Mouse (Mus musculus) kidney, embryonic 14.5 days (tissue): Measurements from ENCODE around the gene Zfp386. TPM values are rescaled to one million over a fixed set of nuclear protein-coding genes. Genes with fewer than 3 reads are reported as not detected.
"Not testable (repeated sequence)": the region's sequence is repeated elsewhere in the genome, so short reads cannot be mapped to it uniquely, and the experiment has no call there.

Experiments
- ATAC-seq: fragments of 200-750 bp; cut with Nextera tagmentation; 2 replicates; pipeline ENCODE4 v1.8.0; 2017; ENCODE audit warnings: moderate number of reproducible peaks, mild to moderate bottlenecking, moderate TSS enrichment, moderate library complexity; ENCODE audit not compliant: low FRiP score, low TSS enrichment
- H3K27ac ChIP-seq: fragments of 300-500 bp; sonication (generic); 2 replicates; pipeline ENCODE4 v1.5.1; 2014; ENCODE audit warnings: low read depth, mild to moderate bottlenecking, low read length, moderate library complexity, mixed read lengths
- H3K27me3 ChIP-seq: fragments of 300-500 bp; sonication (generic); 2 replicates; pipeline ENCODE4 v1.6.1; 2014; ENCODE audit warnings: mild to moderate bottlenecking, low read length; ENCODE audit not compliant: control insufficient read depth, insufficient read depth
- H3K36me3 ChIP-seq: fragments of 300-500 bp; sonication (generic); 2 replicates; pipeline ENCODE4 v1.6.1; 2014; ENCODE audit warnings: low read length, mixed read lengths; ENCODE audit not compliant: control insufficient read depth, insufficient read depth
- H3K4me1 ChIP-seq: fragments of 300-500 bp; sonication (generic); 2 replicates; pipeline ENCODE4 v1.6.1; 2014; ENCODE audit warnings: low read length, mixed read lengths; ENCODE audit not compliant: control insufficient read depth, insufficient read depth
- H3K4me2 ChIP-seq: fragments of 300-500 bp; sonication (generic); replicated peaks from 2 replicates; pipeline ENCODE4 v1.6.1; 2014; ENCODE audit warnings: low read depth, mild to moderate bottlenecking, low read length
- H3K4me3 ChIP-seq: fragments of 300-500 bp; sonication (generic); 2 replicates; pipeline ENCODE4 v1.5.1; 2014; ENCODE audit warnings: mild to moderate bottlenecking, low read length
- H3K9ac ChIP-seq: fragments of 300-500 bp; sonication (generic); 2 replicates; pipeline ENCODE4 v1.6.1; 2014; ENCODE audit warnings: low read depth, mild to moderate bottlenecking, low read length, moderate library complexity
- H3K9me3 ChIP-seq: fragments of 300-500 bp; sonication (generic); 2 replicates; pipeline ENCODE4 v1.6.1; 2016; ENCODE audit warnings: low read length; ENCODE audit not compliant: control insufficient read depth
- WGBS: fragments of 180-500 bp; shearing (Covaris S2); extraction: QIAGEN DNeasy Blood & Tissue Kit; methylation state at CpG from one replicate; pipeline ENCODE4 v1.1.7; 2014; 5-methylcytosine and 5-hydroxymethylcytosine counted together
- polyA plus RNA-seq: library from polyadenylated mRNA; unstranded; fragments of >200 nt; fragmentation: Nextera tagmentation; extraction: Ambion mirVana; gene quantifications from 2 replicates; pipeline ENCODE4 v1.2.1, GENCODE M21; 2014

The Zfp386 gene
- polyA plus RNA-seq = 54.0 and 62.0 TPM in 2 replicates

- Histone ChIP-seq H3K36me3 (no peaks in the 10 kb centered on the region), H3K9me3 (no peaks in the 10 kb centered on the region), H3K9ac (peak within 1 kb of the TSS; percentile 88), H3K27me3 (no peaks in the 10 kb centered on the region), H3K4me1 (peaks cover 3% of the 10 kb centered on the region; the same call in 1 of the 2 replicates), H3K4me2 (peak within 1 kb of the TSS; percentile 58), H3K4me3 (peak within 1 kb of the TSS; percentile 71), H3K27ac (peak within 1 kb of the TSS; percentile 94)
- 2% methylated on average over 55 of the region's 55 CpGs for WGBS
- ATAC-seq = peak; percentile 100
Observed at GRCm38 (mm10) chr12:116047440-116048377, at the start of gene Zfp386. TSS of gene Zfp386 (plus strand) at chr12:116047724.

GRCm38 (mm10) chr12:115999784-116000183 is 47.7 kb upstream of the Zfp386 start:
- H3K9ac ChIP-seq, H3K27ac ChIP-seq, H3K36me3 ChIP-seq, ATAC-seq, H3K4me1 ChIP-seq, H3K27me3 ChIP-seq, H3K9me3 ChIP-seq, H3K4me2 ChIP-seq, H3K4me3 ChIP-seq: not testable (repeated sequence)
- WGBS = 74% methylated on average over 3 of the region's 3 CpGs

GRCm38 (mm10) chr12:116002946-116003345 is 44.6 kb upstream of the Zfp386 start:
- H3K4me1 ChIP-seq, ATAC-seq: not testable (repeated sequence)
- 88% methylated on average over 1 of the region's 1 CpGs for WGBS

GRCm38 (mm10) chr12:116010812-116011211 is 36.7 kb upstream of the Zfp386 start:
- 82% methylated on average over 2 of the region's 2 CpGs for WGBS
- Histone ChIP-seq H3K27ac (no peak overlapping the region), H3K27me3 (no peaks in the 10 kb centered on the region), H3K36me3 (no peaks in the 10 kb centered on the region), H3K9ac (no peak overlapping the region), H3K4me3 (no peak overlapping the region), H3K4me2 (no peak overlapping the region), H3K4me1 (no peaks in the 10 kb centered on the region), H3K9me3 (no peaks in the 10 kb centered on the region)
- no peak for ATAC-seq

More at GRCm38 (mm10) chr12:116002946-116003345, 44.6 kb upstream of the Zfp386 start:
- H3K36me3 ChIP-seq, H3K4me2 ChIP-seq, H3K9ac ChIP-seq, H3K27ac ChIP-seq, H3K27me3 ChIP-seq, H3K4me3 ChIP-seq, H3K9me3 ChIP-seq: not testable (repeated sequence)

GRCm38 (mm10) chr12:116028095-116028494 is 19.4 kb upstream of the Zfp386 start:
- Histone ChIP-seq H3K9ac (no peak overlapping the region), H3K27ac (no peak overlapping the region), H3K27me3 (no peaks in the 10 kb centered on the region), H3K4me3 (no peak overlapping the region), H3K4me2 (no peak overlapping the region), H3K9me3 (no peaks in the 10 kb centered on the region; the same call in 1 of the 2 replicates), H3K36me3 (no peaks in the 10 kb centered on the region), H3K4me1 (no peaks in the 10 kb centered on the region)
- 57% methylated on average over 2 of the region's 2 CpGs for WGBS
- no peak for ATAC-seq

GRCm38 (mm10) chr12:116035346-116035745 is 12.2 kb upstream of the Zfp386 start:
- Histone ChIP-seq H3K4me2 (no peak overlapping the region), H3K9ac (no peak overlapping the region), H3K27me3 (no peaks in the 10 kb centered on the region), H3K36me3 (no peaks in the 10 kb centered on the region), H3K4me1 (no peaks in the 10 kb centered on the region), H3K4me3 (no peak overlapping the region), H3K9me3 (no peaks in the 10 kb centered on the region), H3K27ac (no peak overlapping the region)
- no peak for ATAC-seq
- 73% methylated on average over 5 of the region's 5 CpGs for WGBS

GRCm38 (mm10) chr12:116044785-116045184 is 2.7 kb upstream of the Zfp386 start:
- Histone ChIP-seq H3K36me3 (no peaks in the 10 kb centered on the region), H3K27ac (no peak overlapping the region), H3K27me3 (no peaks in the 10 kb centered on the region), H3K9ac (no peak overlapping the region), H3K4me2 (no peak overlapping the region), H3K4me3 (no peak overlapping the region), H3K4me1 (peaks cover 3% of the 10 kb centered on the region; the same call in 1 of the 2 replicates), H3K9me3 (no peaks in the 10 kb centered on the region)
- no peak for ATAC-seq
- 90% methylated on average over 5 of the region's 5 CpGs for WGBS

- no peaks in the 10 kb centered on the region for H3K36me3 ChIP-seq
- H3K4me3 ChIP-seq = peak overlapping the region; percentile 71
- H3K27ac ChIP-seq = no peak overlapping the region
- no peaks in the 10 kb centered on the region for H3K27me3 ChIP-seq
- WGBS = 62% methylated on average over 7 of the region's 7 CpGs
- H3K4me2 ChIP-seq = peak overlapping the region; percentile 58
- peaks cover 3% of the 10 kb centered on the region; the same call in 1 of the 2 replicates for H3K4me1 ChIP-seq
- ATAC-seq = no peak
- no peaks in the 10 kb centered on the region for H3K9me3 ChIP-seq
- peak overlapping the region; percentile 88; the same call in 1 of the 2 replicates for H3K9ac ChIP-seq
Observed at GRCm38 (mm10) chr12:116048766-116049165, 1.2 kb downstream of the Zfp386 start.

- ATAC-seq = no peak
Observed at GRCm38 (mm10) chr12:116049236-116049635, 1.7 kb downstream of the Zfp386 start.

More at GRCm38 (mm10) chr12:116049236-116049635, 1.7 kb downstream of the Zfp386 start:
- WGBS = 78% methylated on average over 3 of the region's 3 CpGs
- Histone ChIP-seq H3K27ac (no peak overlapping the region), H3K9ac (peak overlapping the region; percentile 88; the same call in 1 of the 2 replicates), H3K36me3 (no peaks in the 10 kb centered on the region), H3K27me3 (no peaks in the 10 kb centered on the region), H3K4me2 (peak overlapping the region; percentile 58; the same call in 1 of the 2 replicates), H3K4me1 (peaks cover 3% of the 10 kb centered on the region; the same call in 1 of the 2 replicates), H3K9me3 (no peaks in the 10 kb centered on the region), H3K4me3 (peak overlapping the region; percentile 71; the same call in 1 of the 2 replicates)
